Mouse (Mus musculus) olfactory bulb, adult 2 months (tissue): ENCODE results near the gene AI481877.

ENCODE experiments used
- CTCF ChIP-seq: fragments of 200-500 bp; IDR thresholded peaks from 2 replicates; pipeline ENCODE4 v1.5.1; 2012; ENCODE audit warnings: low read depth, mild to moderate bottlenecking, low read length, moderate library complexity; ENCODE audit not compliant: insufficient read depth
- POLR2A ChIP-seq: fragments of 200-500 bp; IDR thresholded peaks from 2 replicates; pipeline ENCODE4 v1.6.1; 2012; ENCODE audit warnings: mild to moderate bottlenecking, low read depth, low read length, moderate library complexity; ENCODE audit not compliant: insufficient read depth

DNA sequence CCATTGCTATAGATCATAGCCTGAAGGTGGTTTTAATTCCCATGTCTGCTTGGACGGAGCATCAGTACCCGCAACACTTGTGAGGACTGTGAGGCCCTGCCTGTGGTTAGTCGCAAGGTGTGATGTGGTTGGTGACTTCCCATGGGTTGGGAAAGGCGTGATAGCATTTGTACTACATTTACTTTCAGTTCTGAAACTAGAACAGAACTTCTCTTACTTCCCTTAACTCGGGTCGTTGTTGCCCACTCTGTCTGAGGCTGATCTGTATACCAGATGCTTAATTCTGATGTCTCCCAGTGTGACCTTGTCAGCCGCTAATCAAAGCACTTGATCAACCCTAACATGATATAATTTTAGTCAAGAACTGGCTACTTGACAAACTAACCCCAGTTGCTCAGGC, 129.6 kb downstream of the AI481877 start:
- TF ChIP-seq POLR2A (no peak), CTCF (no peak)
